Mouse (Mus musculus) WW6 (cell line): ENCODE measurements around the gene Bsg.
"Not testable (repeated sequence)": the region's sequence is repeated elsewhere in the genome, so short reads cannot be mapped to it uniquely, and the experiment has no call there.

Experiments used
- DNase-seq: peaks from one replicate; pipeline ENCODE4 v3.0.0-alpha.2; 2013; ENCODE audit warnings: low read depth, low spot score

The Bsg gene

DNA sequence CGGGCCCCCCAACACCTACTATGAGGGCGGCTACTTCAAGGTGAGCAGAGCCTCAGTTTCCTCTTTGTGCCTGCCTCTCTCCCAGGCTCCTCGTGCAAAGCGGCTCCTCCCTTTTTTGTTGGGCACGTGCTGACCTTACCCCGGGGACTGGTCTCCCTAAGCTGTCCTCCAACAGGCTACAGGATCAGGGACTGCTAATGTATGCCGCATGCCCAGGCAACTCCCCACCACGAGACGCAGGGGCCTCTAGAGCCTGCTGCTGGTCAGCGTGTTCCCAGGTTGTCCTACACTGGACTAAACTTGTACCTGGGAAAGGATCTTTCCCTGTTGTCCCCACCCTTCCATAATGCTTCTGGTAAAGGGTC, 21.8 kb upstream of the Bsg start:
- no peak for DNase-seq

DNA sequence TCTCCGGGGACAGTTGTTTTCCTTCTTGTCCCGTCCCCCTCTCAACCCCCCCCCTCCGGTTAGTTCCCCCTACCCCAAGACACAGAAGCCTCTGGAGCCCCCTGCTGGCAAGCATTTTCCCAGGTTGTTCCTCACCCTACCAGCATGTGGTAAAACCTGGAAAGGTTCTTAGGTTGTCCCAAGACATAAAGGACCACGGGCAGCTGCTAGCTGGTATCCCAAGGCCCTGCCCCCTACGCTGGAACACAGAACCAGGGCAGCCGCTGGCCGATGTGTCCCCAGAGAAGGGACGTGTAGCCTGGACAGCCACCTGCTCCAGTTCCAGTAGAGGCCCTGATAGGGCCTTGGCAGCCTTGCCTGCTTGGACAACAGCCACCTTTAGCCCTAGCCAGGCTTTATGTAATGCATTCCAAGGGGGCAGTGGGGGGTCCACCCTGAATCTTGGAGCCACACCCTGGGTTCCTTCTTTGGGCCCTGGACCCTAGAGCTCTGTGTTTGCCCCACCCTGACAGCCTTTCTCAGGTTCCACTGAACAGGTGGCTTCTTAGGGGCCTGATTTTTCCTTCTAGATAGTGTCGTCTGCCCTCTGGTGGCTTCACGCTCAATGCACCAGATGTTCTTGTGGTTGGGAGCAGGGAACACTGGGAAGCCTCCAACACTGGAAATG, 21.2 kb upstream of the Bsg start:
- DNase-seq, result no peak

DNA sequence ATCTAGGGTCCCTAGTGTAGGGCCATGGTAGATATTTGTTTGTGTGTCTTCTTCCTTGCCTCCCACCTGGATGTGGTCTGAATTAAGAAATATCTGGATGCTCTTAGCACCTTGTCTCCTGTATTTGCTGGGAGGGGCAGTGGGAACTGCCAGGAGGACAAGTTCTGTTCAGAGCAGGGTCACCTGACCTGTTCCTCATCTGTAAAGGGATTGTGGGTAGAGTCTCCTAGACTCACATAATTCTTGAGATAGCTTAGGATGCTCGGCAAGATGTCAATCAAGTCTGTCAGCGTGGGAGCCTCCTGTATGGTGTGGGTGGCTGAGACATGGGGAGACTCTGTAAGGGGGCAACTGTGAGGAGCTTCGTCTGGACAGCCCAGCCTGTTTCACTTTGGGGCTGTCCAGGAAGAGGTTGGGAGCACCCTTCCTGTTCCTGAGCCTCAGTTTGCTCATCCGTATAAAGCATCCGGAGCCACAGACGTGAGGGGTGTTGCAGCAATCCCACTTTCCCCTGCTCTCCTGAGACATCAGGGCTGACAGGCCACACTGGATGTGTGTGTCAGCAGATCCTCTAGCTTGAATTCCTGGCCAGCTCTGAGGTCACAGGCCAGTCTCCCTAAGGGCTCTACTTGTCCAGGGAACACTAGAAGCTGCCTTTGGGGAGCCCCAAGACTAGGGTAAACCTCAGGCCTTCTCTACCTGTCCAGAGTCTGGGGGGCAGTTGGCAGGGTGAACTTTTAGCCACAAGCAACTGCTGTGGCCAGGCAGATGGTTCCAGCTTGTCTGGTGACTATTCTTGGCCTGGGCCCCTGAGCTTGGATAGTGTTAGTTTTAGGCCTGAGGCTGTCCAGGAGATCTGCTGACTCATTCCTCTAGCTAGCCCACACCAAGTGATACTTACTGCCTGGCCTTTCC, 20.3 kb upstream of the Bsg start:
- no peak for DNase-seq

DNA sequence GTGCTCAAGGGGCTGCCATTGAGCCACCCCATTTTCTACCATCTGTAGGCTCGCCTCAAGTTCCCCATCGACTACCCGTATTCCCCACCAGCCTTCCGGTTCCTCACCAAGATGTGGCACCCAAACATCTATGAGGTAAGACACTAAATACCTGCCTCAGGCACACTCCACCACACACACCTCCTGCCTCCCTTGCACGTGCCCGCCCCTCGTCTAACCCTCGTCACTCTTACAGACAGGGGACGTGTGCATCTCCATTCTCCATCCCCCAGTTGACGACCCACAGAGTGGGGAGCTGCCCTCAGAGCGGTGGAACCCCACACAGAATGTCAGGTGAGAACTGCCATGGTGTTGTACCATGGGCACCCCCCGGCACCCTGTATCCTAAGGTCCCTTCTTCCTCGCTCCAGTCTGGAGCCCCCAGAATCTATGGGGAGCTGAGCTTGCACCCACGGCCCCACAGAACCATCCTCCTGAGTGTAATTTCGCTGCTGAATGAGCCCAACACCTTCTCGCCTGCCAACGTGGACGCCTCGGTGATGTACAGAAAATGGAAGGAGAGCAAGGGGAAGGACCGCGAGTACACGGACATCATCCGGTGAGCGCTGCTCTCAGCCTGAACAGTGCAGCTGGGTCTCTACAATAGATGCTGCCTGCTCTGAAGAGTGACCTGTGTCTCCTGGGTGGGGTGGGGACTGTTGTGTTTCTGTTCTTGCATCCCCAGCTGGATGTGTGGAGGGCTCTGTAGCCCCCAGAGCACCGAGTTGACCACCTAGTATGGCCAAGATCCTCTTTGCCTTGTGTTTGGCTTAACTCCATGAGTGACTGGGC, 19.3 kb upstream of the Bsg start:
- no peak for DNase-seq

DNA sequence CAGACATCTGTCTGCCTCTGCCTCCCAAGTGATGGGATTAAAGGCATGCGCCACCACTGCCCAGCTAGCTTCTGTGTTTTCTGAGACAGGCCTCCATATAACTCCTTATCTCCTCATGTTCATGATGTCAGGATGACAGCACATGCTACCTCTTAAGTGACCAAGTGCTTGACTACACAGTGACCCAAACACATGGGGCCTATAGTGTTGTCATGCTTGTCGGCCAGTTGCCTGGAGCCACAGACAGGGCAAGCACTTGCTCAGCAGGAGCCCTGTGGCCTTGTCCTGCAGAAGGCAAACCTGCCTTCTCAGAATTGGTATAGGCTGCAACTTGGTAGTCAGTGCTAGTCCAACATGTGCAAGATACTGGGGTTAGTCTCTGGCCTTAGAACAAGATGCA, 18.1 kb upstream of the Bsg start:
- DNase-seq, result no peak

DNA sequence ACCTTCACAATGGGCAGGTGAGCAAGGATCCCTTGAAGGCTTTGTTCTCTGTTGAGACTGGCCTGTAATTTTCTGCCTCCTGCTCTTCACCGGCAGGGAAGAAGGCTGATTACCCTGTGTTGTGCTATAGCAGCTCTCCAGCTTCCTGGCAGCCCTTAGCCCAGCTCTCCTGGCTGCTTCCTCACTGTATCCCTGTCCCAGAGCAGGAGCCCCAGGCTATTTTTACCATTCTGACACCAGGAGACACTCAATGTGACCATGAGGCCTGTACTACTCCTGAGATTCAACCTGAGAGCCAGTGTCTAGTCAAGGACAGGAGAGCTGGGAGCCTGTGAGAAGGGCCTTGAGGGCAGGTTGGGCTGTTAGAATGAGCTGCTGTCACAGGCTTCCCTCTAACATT, 17.6 kb upstream of the Bsg start:
- DNase-seq, result no peak

DNA sequence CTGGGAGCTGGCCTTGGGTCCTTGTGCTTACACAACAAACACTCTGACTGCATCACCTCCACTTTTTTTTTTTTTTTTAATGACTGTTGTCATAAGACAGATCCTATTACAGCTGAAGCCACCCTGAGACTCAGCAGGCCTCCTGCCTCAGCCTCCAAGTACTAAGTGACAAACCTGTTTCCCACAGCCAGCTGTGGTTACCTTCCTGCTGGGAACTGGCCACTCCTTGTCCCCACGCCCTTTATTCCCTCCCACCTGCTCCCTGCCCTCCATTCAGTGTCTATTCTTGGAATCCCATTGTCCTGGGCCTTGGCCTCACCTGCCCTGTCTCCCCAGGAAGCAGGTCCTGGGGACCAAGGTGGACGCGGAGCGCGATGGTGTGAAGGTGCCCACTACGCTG, 16.8 kb upstream of the Bsg start:
- no peak for DNase-seq

DNA sequence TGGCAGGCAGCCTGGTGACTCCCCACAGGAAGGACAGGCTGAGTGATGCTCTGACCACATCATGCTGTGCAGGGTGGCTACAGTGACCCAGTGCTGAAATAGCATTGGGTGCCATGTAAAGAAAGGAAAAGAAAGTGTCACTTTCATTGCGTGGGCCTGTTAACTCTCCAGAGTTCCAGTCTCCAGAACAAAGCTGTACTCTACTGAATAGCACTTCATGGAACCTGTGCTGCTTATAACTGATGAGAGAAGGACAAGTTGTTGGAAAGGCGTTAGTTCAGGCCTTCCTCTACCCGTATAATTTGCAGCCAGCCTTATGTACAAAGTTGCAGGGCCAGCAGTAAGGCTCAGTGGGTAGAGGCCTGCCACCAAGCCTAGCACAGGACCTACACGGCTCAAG, 15.6 kb upstream of the Bsg start, which contains the start of gene Gzmm:
Gzmm (plus strand) TSS at position 301 of the 400 bp plus-strand sequence.
- no peak for DNase-seq

DNA sequence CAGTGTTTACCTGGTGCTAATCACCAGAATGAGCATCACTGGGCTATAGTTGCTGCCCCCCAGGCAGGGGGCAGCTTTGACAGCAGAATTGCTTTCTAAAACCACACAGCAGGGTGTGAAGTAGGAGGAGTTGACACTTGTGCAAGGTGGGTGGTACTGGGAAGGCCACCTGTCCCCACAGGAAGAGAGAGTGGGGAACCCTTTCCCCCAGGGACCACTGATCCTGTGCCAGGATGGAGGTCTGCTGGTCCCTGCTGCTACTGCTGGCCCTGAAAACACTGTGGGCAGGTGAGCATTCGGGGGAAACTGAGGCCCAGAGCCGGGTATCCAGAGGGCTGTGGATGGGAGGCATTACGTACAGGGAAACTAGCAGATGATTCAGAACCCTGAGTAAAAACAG, 15.1 kb upstream of the Bsg start:
- no peak for DNase-seq

DNA sequence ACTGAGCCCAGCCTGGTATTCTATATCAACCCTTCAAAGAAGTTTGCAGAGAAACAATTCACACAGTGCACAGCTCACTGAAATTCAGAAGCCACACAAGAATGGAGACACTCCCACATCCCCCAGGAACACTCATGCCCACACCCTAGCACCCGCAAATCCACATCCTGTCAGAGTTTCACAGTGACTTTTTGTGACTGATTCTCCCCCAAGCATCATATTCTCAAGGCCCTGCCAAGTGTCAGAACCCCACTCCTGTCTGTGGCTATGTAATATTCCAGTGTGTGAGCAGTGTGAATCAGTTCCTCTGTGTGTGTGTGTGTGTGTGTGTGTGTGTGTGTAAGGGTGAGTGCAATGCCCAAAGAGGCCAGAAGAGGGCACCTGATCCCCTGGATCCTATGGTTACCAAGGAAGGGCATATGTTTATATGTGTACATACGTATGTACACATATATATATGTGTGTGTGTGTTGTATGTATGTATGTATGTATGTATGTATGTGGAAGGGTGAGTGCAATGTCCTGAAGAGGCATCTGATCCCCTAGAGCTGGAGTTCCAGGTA, 12.2 kb upstream of the Bsg start:
- no peak for DNase-seq

DNA sequence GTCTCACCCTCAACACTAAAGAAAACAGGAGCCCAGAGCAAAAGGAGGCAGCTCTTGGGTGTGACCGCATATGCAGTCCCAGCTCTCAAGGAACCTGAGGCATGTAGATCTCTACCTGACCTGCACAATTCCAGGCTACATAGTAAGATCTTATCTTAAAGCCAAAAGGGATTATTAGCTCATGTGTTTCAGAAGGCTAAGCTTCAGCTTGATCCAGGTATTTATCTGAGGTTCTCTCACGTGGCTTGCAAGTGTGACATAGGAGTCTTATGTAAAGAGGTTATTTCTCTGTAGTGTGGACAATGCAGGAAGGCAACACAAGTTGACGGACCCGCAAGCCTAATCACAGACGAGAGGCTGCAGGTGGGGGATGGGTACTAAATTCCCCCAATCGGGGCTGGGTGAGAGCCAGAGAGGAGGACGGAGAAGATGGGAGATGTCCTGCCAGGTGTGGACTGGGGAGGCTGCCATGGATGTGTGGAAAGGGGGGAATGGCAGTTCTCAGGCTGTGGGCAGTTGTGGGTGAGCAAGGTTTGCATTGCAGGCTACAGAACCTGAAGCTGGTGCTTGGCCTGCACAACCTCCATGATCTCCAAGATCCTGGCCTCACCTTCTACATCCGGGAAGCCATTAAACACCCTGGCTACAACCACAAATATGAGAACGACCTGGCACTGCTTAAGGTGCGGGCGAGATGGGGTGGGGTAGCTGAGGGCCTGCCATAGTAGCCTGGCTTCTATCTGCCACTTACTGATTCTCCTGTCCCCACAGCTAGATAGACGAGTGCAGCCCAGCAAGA, 10.5 kb upstream of the Bsg start:
- no peak for DNase-seq

DNA sequence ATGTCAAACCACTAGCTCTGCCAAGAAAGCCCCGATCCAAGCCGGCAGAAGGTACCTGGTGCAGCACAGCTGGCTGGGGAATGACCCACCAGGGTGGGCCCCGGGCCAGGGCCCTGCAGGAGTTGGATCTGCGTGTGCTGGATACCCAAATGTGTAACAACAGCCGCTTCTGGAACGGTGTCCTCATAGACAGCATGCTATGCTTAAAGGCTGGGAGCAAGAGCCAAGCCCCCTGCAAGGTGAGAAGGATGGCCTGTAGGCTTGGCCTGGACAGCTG, 10.0 kb upstream of the Bsg start:
- no peak for DNase-seq

DNA sequence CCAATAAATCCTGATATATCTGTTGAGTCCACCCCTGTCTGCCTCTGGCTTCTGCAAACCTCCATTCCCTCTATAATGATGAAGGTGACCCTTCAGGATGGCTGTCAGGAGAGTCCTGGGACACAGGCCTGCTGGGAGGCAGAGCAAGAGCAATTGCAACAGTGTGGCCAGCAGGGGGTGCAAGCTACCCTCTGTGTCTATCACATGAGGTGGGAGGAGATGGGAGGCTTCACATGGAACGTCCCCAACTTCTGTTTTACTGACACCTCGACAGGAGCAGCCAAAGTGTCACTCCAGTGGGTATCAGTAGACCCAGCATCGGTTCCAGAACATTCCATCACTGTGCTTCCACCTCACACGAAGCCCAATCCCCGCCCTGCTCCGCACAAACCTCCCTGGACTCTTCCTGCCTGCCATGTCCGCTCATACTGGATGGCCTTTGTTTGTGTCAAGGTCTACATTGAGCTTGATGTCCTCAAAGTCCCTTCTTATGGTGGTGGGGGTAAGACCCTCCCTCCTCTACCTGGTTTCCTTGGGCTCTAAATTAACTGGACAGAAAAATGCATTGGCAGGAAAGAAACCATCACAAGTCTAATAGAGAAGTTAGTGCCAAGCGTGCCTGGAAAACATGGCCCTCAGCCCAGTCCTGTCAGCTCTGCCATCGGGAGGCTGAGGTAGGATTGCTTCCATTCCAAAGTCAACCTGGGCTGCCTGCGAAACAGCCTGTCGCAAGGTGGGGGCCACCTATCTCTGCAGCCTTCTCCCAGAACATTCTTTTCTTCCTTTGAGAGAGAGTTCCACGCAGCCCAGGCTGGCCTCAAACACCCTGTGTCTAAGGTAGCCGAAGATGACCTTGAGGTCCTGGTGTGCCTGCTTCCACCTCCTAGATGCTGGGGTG, 8.8 kb upstream of the Bsg start:
- DNase-seq, result peak; percentile 48

DNA sequence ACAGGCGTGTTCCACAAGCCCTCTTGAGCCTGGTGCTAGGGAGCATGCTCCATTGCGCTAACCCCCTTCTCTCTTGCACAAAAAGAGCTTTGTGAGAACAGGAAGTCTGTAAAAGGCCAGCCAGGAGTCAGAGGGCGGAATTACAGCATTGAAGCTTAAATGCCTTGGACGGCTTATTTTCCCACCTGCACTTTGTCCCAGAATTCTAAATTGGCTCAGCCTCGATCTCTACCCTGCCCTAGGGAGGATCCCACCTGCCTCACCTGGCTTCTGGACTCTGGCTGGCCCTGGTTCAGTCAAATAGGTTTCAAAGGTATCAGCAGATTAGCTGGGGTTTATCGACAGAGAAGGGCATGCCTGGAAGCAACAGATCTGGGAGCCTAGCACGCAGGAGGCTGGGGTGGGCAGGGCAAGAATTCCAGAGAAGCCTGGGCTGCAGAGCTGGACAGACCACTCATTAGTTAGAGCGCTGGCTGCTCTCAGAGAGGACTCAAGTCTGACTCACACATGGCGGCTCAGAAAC, 8.1 kb upstream of the Bsg start:
- no peak for DNase-seq

DNA sequence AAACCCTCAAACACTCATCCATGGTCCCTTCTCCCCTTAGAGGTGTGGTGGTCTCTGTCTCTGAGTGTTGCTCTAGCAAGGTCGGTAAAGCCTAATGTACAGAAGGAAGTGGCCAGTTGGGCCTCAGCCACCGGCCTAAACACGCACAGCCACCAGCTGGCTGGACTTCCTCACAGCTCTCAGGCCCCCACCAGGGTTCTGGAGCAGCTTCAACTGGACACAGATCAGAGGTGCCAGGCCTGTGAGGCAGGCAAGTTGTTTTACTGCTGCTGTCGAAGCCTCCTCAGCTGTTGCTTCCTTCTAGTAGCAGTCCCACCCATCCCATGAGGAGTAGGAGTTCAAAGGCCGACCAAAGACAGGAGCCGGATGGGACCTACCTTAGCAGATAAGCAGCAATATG, 6.4 kb upstream of the Bsg start:
- DNase-seq, result no peak

DNA sequence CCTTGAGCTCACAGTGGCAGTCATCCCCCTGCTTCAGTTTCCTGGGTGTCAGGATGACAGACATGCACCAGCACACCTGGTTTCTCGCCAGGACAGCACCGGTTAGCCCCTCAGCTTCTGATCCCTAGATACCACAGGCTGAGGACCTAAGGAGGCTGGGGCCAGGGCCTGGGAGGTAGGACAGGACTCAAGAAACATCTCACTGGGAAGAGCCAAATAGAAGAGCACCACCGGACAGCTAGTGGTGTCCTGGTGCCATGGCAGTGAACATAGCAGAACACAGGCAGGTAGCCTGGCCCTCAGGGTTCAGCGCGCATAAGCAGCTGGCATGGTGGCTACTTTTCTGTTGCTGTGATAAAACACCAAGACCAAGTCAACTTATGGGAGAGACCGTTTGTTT, 5.8 kb upstream of the Bsg start:
- no peak for DNase-seq

DNA sequence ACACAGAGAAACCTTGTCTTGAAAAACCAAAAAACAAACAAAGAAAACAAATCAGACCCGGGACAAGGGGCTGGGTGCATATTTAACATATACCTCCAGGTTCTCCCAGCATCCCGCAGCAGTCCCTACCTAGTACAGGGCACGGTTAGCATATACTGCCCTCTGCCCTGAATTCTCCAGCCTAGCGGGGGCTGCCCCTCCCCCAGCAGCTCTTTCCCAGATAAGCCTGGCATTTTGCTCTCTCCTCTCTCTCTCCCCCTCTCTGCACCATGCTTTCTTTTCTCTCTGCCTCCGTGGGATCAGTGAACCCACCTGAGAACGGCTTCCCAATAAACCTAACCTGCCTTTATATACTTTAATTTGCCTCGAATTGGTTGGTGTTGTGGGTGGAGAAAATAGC, 3.6 kb upstream of the Bsg start:
- no peak for DNase-seq

DNA sequence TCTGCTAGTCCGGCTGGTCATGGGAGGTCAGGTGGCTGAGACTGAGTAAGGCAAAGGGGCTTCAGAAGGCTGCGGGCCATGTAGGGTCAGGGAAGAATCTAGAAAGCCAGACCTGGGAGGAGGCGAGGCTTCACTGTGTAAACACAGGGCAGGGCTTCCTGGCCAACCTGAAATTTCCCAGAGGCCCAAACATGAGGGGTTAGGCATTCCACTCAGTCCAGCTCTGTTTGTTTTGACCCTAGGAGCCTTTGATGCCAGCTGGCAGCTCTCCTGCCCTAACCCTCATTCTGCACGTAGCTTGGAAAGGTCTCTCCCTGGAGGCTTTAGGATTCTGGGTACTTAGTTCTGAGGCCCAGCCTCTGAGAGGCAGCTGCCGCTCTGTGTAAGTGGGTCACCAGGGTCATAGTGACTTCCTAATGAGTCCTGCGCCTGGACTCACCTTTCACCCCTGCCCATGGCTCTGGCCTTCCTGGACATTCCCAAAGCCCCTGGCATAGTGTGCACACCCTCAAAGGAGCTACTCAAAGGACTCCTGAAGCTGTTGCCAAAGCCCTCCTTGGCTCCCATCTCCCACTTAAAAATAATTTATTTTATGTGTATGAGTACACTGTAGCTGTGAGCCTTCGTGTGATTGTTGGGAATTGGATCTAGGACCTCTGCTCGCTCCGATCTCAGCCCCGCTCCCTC, 2.7 kb upstream of the Bsg start:
- no peak for DNase-seq

DNA sequence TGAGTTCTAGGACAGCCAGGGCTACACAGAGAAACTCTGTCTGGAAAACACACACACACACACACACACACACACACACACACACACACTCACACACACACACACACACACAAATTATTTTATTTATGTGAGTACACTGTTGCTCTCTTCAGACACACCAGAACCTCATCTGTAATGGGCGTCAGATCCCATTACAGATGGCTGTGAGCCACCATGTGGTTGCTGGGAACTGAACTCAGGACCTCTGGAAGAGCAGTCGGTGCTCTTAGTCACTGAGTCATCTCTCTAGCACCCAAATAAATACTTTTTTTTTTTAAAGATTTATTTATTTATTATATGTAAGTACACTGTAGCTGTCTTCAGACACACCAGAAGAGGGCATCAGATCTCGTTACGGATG, 1.3 kb upstream of the Bsg start:
- not testable (repeated sequence) for DNase-seq

DNA sequence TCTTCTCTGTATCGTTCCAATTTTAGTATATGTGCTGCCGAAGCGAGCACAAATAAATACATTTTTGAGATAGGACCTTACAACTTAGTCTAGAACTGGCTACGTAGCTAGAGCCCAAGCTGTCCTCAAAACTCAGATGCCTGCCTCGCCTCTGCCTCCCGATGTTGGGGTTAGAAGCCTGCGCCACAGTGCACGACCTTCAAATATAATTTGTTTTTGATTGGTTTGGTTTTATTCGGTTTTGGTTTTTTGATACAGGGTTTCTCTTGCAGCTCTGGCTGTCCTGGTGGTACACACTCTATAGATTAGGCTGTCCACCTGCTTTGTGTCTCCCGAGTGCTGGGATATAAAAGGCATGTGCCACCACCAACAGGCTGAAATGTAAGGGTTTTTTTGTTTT, 750 bp upstream of the Bsg start:
- no peak for DNase-seq
